Mouse (Mus musculus): ENCODE data around the gene Ptprg. TPM values are rescaled to one million over a fixed set of nuclear protein-coding genes. Genes with fewer than 3 reads are reported as not detected.

The Ptprg gene
- polyA plus RNA-seq, 1 experiment from 2014 or later, result 1.5 TPM

GRCm38 (mm10) chr14:11928545-11928944 is 375.2 kb downstream of the Ptprg start:
- no peaks in the 10 kb centered on the region for H3K27me3 ChIP-seq (ENCODE audit: control insufficient read depth, insufficient read depth, low read depth, low read length)
- 68% methylated on average over 2 of the region's 2 CpGs for WGBS (ENCODE audit: insufficient replicate concordance)
- no peak for ATAC-seq (ENCODE audit: low read depth)
- H3K4me2 ChIP-seq (ENCODE audit: low read depth, low read length), result no peak overlapping the region
- no peaks in the 10 kb centered on the region for H3K36me3 ChIP-seq (ENCODE audit: control insufficient read depth, insufficient read depth)
- no peak overlapping the region for H3K27ac ChIP-seq (ENCODE audit: low read length)
- H3K9me3 ChIP-seq (replicated peaks; ENCODE audit: control insufficient read depth, low read length), result no peaks in the 10 kb centered on the region
- no peak overlapping the region for H3K9ac ChIP-seq (ENCODE audit: low read depth, low read length)
- no peak overlapping the region for H3K4me3 ChIP-seq (ENCODE audit: low read depth, low read length)
- H3K4me1 ChIP-seq (ENCODE audit: control insufficient read depth, low read depth, low read length), result no peaks in the 10 kb centered on the region

GRCm38 (mm10) chr14:11932517-11932916 is 379.2 kb downstream of the Ptprg start:
- H3K4me2 ChIP-seq (ENCODE audit: low read depth, low read length), result no peak overlapping the region
- WGBS (ENCODE audit: insufficient replicate concordance), result 48% methylated on average over 3 of the region's 3 CpGs
- no peak overlapping the region for H3K9ac ChIP-seq (ENCODE audit: low read depth, low read length)
- no peak overlapping the region for H3K4me3 ChIP-seq (ENCODE audit: low read depth, low read length)
- no peaks in the 10 kb centered on the region for H3K4me1 ChIP-seq (ENCODE audit: control insufficient read depth, low read depth, low read length)
- no peak for ATAC-seq (ENCODE audit: low read depth)
- H3K9me3 ChIP-seq (replicated peaks; ENCODE audit: control insufficient read depth, low read length), result no peaks in the 10 kb centered on the region
- H3K27me3 ChIP-seq (ENCODE audit: control insufficient read depth, insufficient read depth, low read depth, low read length), result no peaks in the 10 kb centered on the region
- H3K36me3 ChIP-seq (ENCODE audit: control insufficient read depth, insufficient read depth), result no peaks in the 10 kb centered on the region
- no peak overlapping the region for H3K27ac ChIP-seq (ENCODE audit: low read length)

- ATAC-seq (ENCODE audit: low read depth), result no peak
- Histone ChIP-seq H3K4me2 (ENCODE audit: low read depth, low read length) (no peak overlapping the region), H3K36me3 (ENCODE audit: control insufficient read depth, insufficient read depth) (no peaks in the 10 kb centered on the region), H3K4me3 (ENCODE audit: low read depth, low read length) (no peak overlapping the region), H3K9me3 (replicated peaks; ENCODE audit: control insufficient read depth, low read length) (no peaks in the 10 kb centered on the region), H3K27ac (ENCODE audit: low read length) (no peak overlapping the region), H3K4me1 (ENCODE audit: control insufficient read depth, low read depth, low read length) (no peaks in the 10 kb centered on the region), H3K27me3 (ENCODE audit: control insufficient read depth, insufficient read depth, low read depth, low read length) (no peaks in the 10 kb centered on the region), H3K9ac (ENCODE audit: low read depth, low read length) (no peak overlapping the region)
- 70% methylated on average over 2 of the region's 2 CpGs for WGBS (ENCODE audit: insufficient replicate concordance)
Measured at GRCm38 (mm10) chr14:11934556-11934955, 381.2 kb downstream of the Ptprg start.

- H3K9ac ChIP-seq (ENCODE audit: low read depth, low read length), result no peak overlapping the region
- no peaks in the 10 kb centered on the region for H3K9me3 ChIP-seq (replicated peaks; ENCODE audit: control insufficient read depth, low read length)
- H3K27ac ChIP-seq (ENCODE audit: low read length), result no peak overlapping the region
- H3K4me3 ChIP-seq (ENCODE audit: low read depth, low read length), result no peak overlapping the region
- H3K4me1 ChIP-seq (ENCODE audit: control insufficient read depth, low read depth, low read length), result no peaks in the 10 kb centered on the region
- H3K27me3 ChIP-seq (ENCODE audit: control insufficient read depth, insufficient read depth, low read depth, low read length), result no peaks in the 10 kb centered on the region
- ATAC-seq (ENCODE audit: low read depth), result no peak
- WGBS (ENCODE audit: insufficient replicate concordance), result 10% methylated on average over 1 of the region's 1 CpGs
- H3K36me3 ChIP-seq (ENCODE audit: control insufficient read depth, insufficient read depth), result no peaks in the 10 kb centered on the region
- no peak overlapping the region for H3K4me2 ChIP-seq (ENCODE audit: low read depth, low read length)
Measured at GRCm38 (mm10) chr14:11935281-11935680, 381.9 kb downstream of the Ptprg start.

- H3K9me3 ChIP-seq (replicated peaks; ENCODE audit: control insufficient read depth, low read length), result no peaks in the 10 kb centered on the region
- WGBS (ENCODE audit: insufficient replicate concordance), result 64% methylated on average over 7 of the region's 7 CpGs
- no peak overlapping the region for H3K4me2 ChIP-seq (ENCODE audit: low read depth, low read length)
- H3K27ac ChIP-seq (ENCODE audit: low read length), result no peak overlapping the region
- no peak overlapping the region for H3K9ac ChIP-seq (ENCODE audit: low read depth, low read length)
- H3K4me1 ChIP-seq (ENCODE audit: control insufficient read depth, low read depth, low read length), result no peaks in the 10 kb centered on the region
- H3K27me3 ChIP-seq (ENCODE audit: control insufficient read depth, insufficient read depth, low read depth, low read length), result no peaks in the 10 kb centered on the region
- H3K36me3 ChIP-seq (ENCODE audit: control insufficient read depth, insufficient read depth), result no peaks in the 10 kb centered on the region
- H3K4me3 ChIP-seq (ENCODE audit: low read depth, low read length), result no peak overlapping the region
- no peak for ATAC-seq (ENCODE audit: low read depth)
Measured at GRCm38 (mm10) chr14:11935698-11936097, 382.4 kb downstream of the Ptprg start.

- Histone ChIP-seq H3K9ac (ENCODE audit: low read depth, low read length) (no peak overlapping the region), H3K4me3 (ENCODE audit: low read depth, low read length) (no peak overlapping the region), H3K27me3 (ENCODE audit: control insufficient read depth, insufficient read depth, low read depth, low read length) (no peaks in the 10 kb centered on the region), H3K4me1 (ENCODE audit: control insufficient read depth, low read depth, low read length) (no peaks in the 10 kb centered on the region), H3K4me2 (ENCODE audit: low read depth, low read length) (no peak overlapping the region), H3K36me3 (ENCODE audit: control insufficient read depth, insufficient read depth) (no peaks in the 10 kb centered on the region), H3K27ac (ENCODE audit: low read length) (no peak overlapping the region), H3K9me3 (replicated peaks; ENCODE audit: control insufficient read depth, low read length) (no peaks in the 10 kb centered on the region)
- 69% methylated on average over 4 of the region's 4 CpGs for WGBS (ENCODE audit: insufficient replicate concordance)
- ATAC-seq (ENCODE audit: low read depth), result no peak
Measured at GRCm38 (mm10) chr14:11938912-11939311, 385.6 kb downstream of the Ptprg start.

- no peaks in the 10 kb centered on the region for H3K36me3 ChIP-seq (ENCODE audit: control insufficient read depth, insufficient read depth)
- H3K9ac ChIP-seq (ENCODE audit: low read depth, low read length), result no peak overlapping the region
- no peak overlapping the region for H3K4me3 ChIP-seq (ENCODE audit: low read depth, low read length)
- no peaks in the 10 kb centered on the region for H3K4me1 ChIP-seq (ENCODE audit: control insufficient read depth, low read depth, low read length)
- H3K4me2 ChIP-seq (ENCODE audit: low read depth, low read length), result no peak overlapping the region
- 59% methylated on average over 5 of the region's 5 CpGs for WGBS (ENCODE audit: insufficient replicate concordance)
- H3K27me3 ChIP-seq (ENCODE audit: control insufficient read depth, insufficient read depth, low read depth, low read length), result no peaks in the 10 kb centered on the region
- ATAC-seq (ENCODE audit: low read depth), result no peak
- H3K9me3 ChIP-seq (replicated peaks; ENCODE audit: control insufficient read depth, low read length), result no peaks in the 10 kb centered on the region
- no peak overlapping the region for H3K27ac ChIP-seq (ENCODE audit: low read length)
Measured at GRCm38 (mm10) chr14:11941989-11942514, 388.7 kb downstream of the Ptprg start.

- no peak overlapping the region for H3K4me3 ChIP-seq (ENCODE audit: low read depth, low read length)
- no peak overlapping the region for H3K9ac ChIP-seq (ENCODE audit: low read depth, low read length)
- no peaks in the 10 kb centered on the region for H3K27me3 ChIP-seq (ENCODE audit: control insufficient read depth, insufficient read depth, low read depth, low read length)
- H3K4me1 ChIP-seq (ENCODE audit: control insufficient read depth, low read depth, low read length), result no peaks in the 10 kb centered on the region
- 74% methylated on average over 6 of the region's 6 CpGs for WGBS (ENCODE audit: insufficient replicate concordance)
- H3K36me3 ChIP-seq (ENCODE audit: control insufficient read depth, insufficient read depth), result no peaks in the 10 kb centered on the region
- H3K9me3 ChIP-seq (replicated peaks; ENCODE audit: control insufficient read depth, low read length), result no peaks in the 10 kb centered on the region
- no peak overlapping the region for H3K27ac ChIP-seq (ENCODE audit: low read length)
- no peak for ATAC-seq (ENCODE audit: low read depth)
- no peak overlapping the region for H3K4me2 ChIP-seq (ENCODE audit: low read depth, low read length)
Measured at GRCm38 (mm10) chr14:11950379-11950778, 397.0 kb downstream of the Ptprg start.

- Histone ChIP-seq H3K4me2 (ENCODE audit: low read depth, low read length) (no peak overlapping the region), H3K36me3 (ENCODE audit: control insufficient read depth, insufficient read depth) (no peaks in the 10 kb centered on the region), H3K9me3 (replicated peaks; ENCODE audit: control insufficient read depth, low read length) (no peaks in the 10 kb centered on the region), H3K27me3 (ENCODE audit: control insufficient read depth, insufficient read depth, low read depth, low read length) (no peaks in the 10 kb centered on the region), H3K4me3 (ENCODE audit: low read depth, low read length) (no peak overlapping the region), H3K27ac (ENCODE audit: low read length) (no peak overlapping the region), H3K4me1 (ENCODE audit: control insufficient read depth, low read depth, low read length) (no peaks in the 10 kb centered on the region), H3K9ac (ENCODE audit: low read depth, low read length) (no peak overlapping the region)
- WGBS (ENCODE audit: insufficient replicate concordance), result 50% methylated on average over 6 of the region's 6 CpGs
- ATAC-seq (ENCODE audit: low read depth), result no peak
Measured at GRCm38 (mm10) chr14:11955020-11955882, 401.9 kb downstream of the Ptprg start.
